Mouse (Mus musculus): ENCODE data around the gene U2af1.

- TF ChIP-seq POLR2A (IDR thresholded peaks at IDR 0.05; ENCODE audit: control insufficient read depth, extremely low read depth, insufficient read depth, low read length, poor library complexity): no peak
- no peak for TF ChIP-seq CTCF (IDR thresholded peaks at IDR 0.05; ENCODE audit: borderline replicate concordance, control insufficient read depth, extremely low read depth, insufficient read depth, low read length, poor library complexity)
Measured at GRCm38 (mm10) chr17:31694023-31694376, 35.3 kb upstream of the U2af1 start.

Measured in thymus, adult 2 months (tissue).